Mouse (Mus musculus): Measurements from ENCODE around the gene Lin7a.

The Lin7a gene

GRCm38 (mm10) chr10:107449496-107450330, 178.2 kb downstream of the Lin7a start:
- DNase-seq (ENCODE audit: low read depth, low spot score), result no peak

GRCm38 (mm10) chr10:107467819-107468218, 196.3 kb downstream of the Lin7a start:
- no peak for DNase-seq (ENCODE audit: low read depth, low spot score)

Data from CD4-positive, CD25-positive, alpha-beta regulatory T cell, adult 2 months (primary cell).